Mouse (Mus musculus) limb, embryonic 11.5 days (tissue): ENCODE results near the gene Anpep. TPM values are rescaled to one million over a fixed set of nuclear protein-coding genes. Genes with fewer than 3 reads are reported as not detected.

Source experiments
- ATAC-seq: fragments of 200-750 bp; cut with Nextera tagmentation; 2 replicates; pipeline ENCODE4 v1.8.0; 2017; ENCODE audit warnings: low read depth; ENCODE audit not compliant: insufficient number of reproducible peaks, low FRiP score, low TSS enrichment
- DNase-seq: peaks from one replicate; pipeline ENCODE4 v3.0.0-alpha.2; 2015; ENCODE audit warnings: low spot score
- H3K27ac ChIP-seq: fragments of 300-500 bp; sonication (generic); replicated peaks from 2 replicates; pipeline ENCODE4 v1.5.1; 2014; ENCODE audit warnings: low read depth, mild to moderate bottlenecking, low read length
- H3K27me3 ChIP-seq: fragments of 300-500 bp; sonication (generic); 2 replicates; pipeline ENCODE4 v1.6.1; 2014; ENCODE audit warnings: mild to moderate bottlenecking, low read length, mixed read lengths; ENCODE audit not compliant: control insufficient read depth, insufficient read depth
- H3K36me3 ChIP-seq: fragments of 300-500 bp; sonication (generic); 2 replicates; pipeline ENCODE4 v1.6.1; 2014; ENCODE audit warnings: mild to moderate bottlenecking, low read length, moderate library complexity, mixed read lengths; ENCODE audit not compliant: control insufficient read depth, insufficient read depth
- H3K4me1 ChIP-seq: fragments of 300-500 bp; sonication (generic); 2 replicates; pipeline ENCODE4 v1.6.1; 2014; ENCODE audit warnings: low read length, mixed read lengths; ENCODE audit not compliant: control insufficient read depth, insufficient read depth
- H3K4me2 ChIP-seq: fragments of 300-500 bp; sonication (generic); 2 replicates; pipeline ENCODE4 v1.6.1; 2014; ENCODE audit warnings: low read depth, mild to moderate bottlenecking, moderate library complexity; ENCODE audit not compliant: severe bottlenecking
- H3K4me3 ChIP-seq: fragments of 300-500 bp; sonication (generic); 2 replicates; pipeline ENCODE4 v1.5.1; 2014; ENCODE audit warnings: low read depth, low read length
- H3K9ac ChIP-seq: fragments of 300-500 bp; sonication (generic); 2 replicates; pipeline ENCODE4 v1.6.1; 2014; ENCODE audit warnings: mild to moderate bottlenecking, low read length
- H3K9me3 ChIP-seq: fragments of 300-500 bp; sonication (generic); 2 replicates; pipeline ENCODE4 v1.6.1; 2016; ENCODE audit warnings: low read length; ENCODE audit not compliant: control insufficient read depth
- WGBS: fragments of 180-500 bp; shearing (Covaris S2); extraction: QIAGEN DNeasy Blood & Tissue Kit; methylation state at CpG from one replicate; pipeline ENCODE4 v1.1.7; 2014; 5-methylcytosine and 5-hydroxymethylcytosine counted together
- polyA plus RNA-seq: library from polyadenylated mRNA; unstranded; fragments of >200 nt; fragmentation: Nextera tagmentation; extraction: Ambion mirVana; gene quantifications from 2 replicates; pipeline ENCODE4 v1.2.1, GENCODE M21; 2014

The Anpep gene
- polyA plus RNA-seq, 1 experiment from 2014 or later: 13.1 TPM

DNA sequence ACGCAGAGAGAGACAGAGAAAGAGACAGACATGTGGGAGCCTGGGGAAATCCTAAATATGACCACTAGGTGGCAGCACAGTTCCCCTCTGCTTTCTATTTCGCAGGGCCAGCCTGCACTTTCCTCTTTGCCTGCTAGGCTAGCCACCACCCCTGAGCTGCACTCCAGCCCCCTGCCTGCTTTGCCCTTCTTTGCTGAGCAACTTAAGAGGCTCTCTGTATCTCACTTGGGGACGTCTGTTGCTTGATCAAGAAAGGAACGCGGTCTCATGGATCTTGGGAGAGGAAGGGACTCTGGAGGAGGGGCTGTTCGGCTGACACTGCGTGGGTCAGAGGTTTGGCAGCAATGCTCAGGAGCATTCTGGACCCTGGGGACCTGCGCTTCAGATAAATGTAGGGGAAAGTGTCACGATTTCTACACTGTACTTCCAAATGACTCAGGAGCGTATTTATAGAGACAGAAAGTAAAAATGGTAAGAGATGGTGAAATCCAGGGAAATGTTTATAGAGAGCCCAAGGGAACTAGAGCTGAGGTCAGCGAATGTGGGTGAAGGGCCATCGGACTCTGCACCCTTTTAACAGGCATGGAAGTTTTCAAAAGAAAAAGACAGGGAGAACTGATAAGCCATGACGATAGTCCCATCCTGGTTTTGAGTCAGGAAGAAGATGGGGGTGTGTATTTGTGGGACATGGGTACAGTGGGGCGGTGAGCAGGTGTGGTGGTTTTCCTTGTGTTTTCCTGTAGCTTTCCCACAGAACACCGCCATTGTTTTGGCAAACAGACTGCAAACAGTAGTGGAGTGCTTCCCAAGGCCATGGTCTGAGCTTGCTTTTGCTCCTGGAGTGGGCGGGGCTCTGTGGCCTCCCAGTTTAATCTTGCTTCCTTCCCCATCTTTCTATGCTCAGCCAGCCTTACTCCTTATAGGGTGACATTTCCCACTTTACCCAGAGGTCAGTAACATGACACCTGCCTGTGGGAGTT lies 79.9 kb downstream of the Anpep start:
- Histone ChIP-seq H3K4me1 (0 out of 2 replicates have a peak, but pooled peaks cover 6% of the 10 kb centered on the region), H3K4me3 (no peak overlapping the region), H3K27me3 (no peaks in the 10 kb centered on the region), H3K36me3 (no peaks in the 10 kb centered on the region), H3K9ac (no peak overlapping the region), H3K9me3 (no peaks in the 10 kb centered on the region), H3K4me2 (peak overlapping the region; percentile 18; the same call in 1 of the 2 replicates), H3K27ac (no peak overlapping the region)
- whole genome bisulfite sequencing: 30% methylated on average over 16 of the region's 16 CpGs
- ATAC-seq (0 out of 2 replicates have a peak, but pooled peaks have one; percentile 26), DNase-seq (peak; percentile 87)

Other genes with a start within 250 kb of the Anpep start
- gene Rhcg, start 243.4 kb downstream of the Anpep start, polyA plus RNA-seq: not detected in 2 replicates
- 18.7 and 19.8 TPM in 2 replicates for gene Ticrr, start 200.9 kb downstream of the Anpep start, polyA plus RNA-seq
- gene Kif7, start 145.3 kb downstream of the Anpep start, polyA plus RNA-seq: 6.1 and 6.3 TPM in 2 replicates
- gene Plin1, start 128.2 kb downstream of the Anpep start, polyA plus RNA-seq: not detected in 2 replicates
- 9.7 and 14.9 TPM in 2 replicates for gene Pex11a, start 117.9 kb downstream of the Anpep start, polyA plus RNA-seq
- 0.07 TPM in 1 of 2 replicates, not detected in the other for gene Wdr93, start 117.9 kb downstream of the Anpep start, polyA plus RNA-seq
- gene Mesp1, start 67.3 kb downstream of the Anpep start, polyA plus RNA-seq: not detected in 2 replicates
- 0.13 and 0.32 TPM in 2 replicates for gene Mesp2, start 50.3 kb downstream of the Anpep start, polyA plus RNA-seq
- gene Ap3s2, start 59.6 kb upstream of the Anpep start, polyA plus RNA-seq: 41.2 and 47.3 TPM in 2 replicates
- gene Arpin, start 74.3 kb upstream of the Anpep start, polyA plus RNA-seq: 17.8 and 17.9 TPM in 2 replicates
- 15.4 and 17.0 TPM in 2 replicates for gene Zfp710, start 163.8 kb upstream of the Anpep start, polyA plus RNA-seq